Mouse (Mus musculus) embryonic fibroblast, embryonic 13.5 days (primary cell): Measurements from ENCODE around the gene Tmem189. TPM values are rescaled to one million over a fixed set of nuclear protein-coding genes. Genes with fewer than 3 reads are reported as not detected.

ENCODE experiments used
- H3K27ac ChIP-seq: 2 replicates; pipeline ENCODE4 v1.5.1; 2012; ENCODE audit warnings: low read length, control low read depth, inconsistent platforms; ENCODE audit not compliant: insufficient read depth
- H3K4me1 ChIP-seq: 2 replicates; pipeline ENCODE4 v1.6.1; 2011; ENCODE audit warnings: low read length; ENCODE audit not compliant: control insufficient read depth, insufficient read depth
- H3K4me3 ChIP-seq: 2 replicates; pipeline ENCODE4 v1.5.1; 2011; ENCODE audit warnings: mild to moderate bottlenecking, control low read depth, low read length; ENCODE audit not compliant: insufficient read depth
- CTCF ChIP-seq: IDR thresholded peaks from 2 replicates; pipeline ENCODE4 v1.5.1; 2011; ENCODE audit warnings: mild to moderate bottlenecking, control low read depth, low read length, moderate library complexity, borderline replicate concordance; ENCODE audit not compliant: insufficient read depth
- POLR2A ChIP-seq: IDR thresholded peaks from 2 replicates; pipeline ENCODE4 v1.6.1; 2011; ENCODE audit warnings: low read depth, mild to moderate bottlenecking, control low read depth, low read length, moderate library complexity
- polyA plus RNA-seq: library from polyadenylated mRNA; stranded (reverse); fragments of >200 nt; gene quantifications from 2 replicates; pipeline ENCODE4 v1.2.4, GENCODE M21; 2011; ENCODE audit warnings: low read depth; ENCODE audit not compliant: missing spikeins, insufficient read length

Tmem189 gene
- polyA plus RNA-seq, 1 experiment, result 31.3 TPM

DNA sequence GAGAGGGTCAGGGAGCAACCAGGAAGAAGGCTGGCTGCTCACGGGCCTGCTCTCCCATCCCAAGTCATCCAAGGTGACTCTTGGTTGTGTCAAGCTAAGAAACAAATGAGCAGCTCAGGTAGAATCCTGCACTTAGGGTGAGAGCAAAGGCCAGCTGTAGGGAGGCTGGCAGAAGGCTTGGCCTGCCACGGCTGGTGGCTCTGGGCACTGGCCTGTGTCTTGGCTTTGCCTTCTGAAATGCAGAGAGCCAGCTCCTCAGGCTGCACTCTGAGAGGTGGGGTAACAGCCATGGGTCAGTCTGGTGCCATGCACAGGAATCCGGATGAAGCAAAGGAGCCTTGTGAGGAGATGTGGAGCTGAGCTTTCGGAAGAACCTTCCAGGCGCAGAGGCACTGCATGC, 21.2 kb downstream of the Tmem189 start:
- TF ChIP-seq CTCF (no peak), POLR2A (no peak)
- H3K4me1 ChIP-seq, result no peaks in the 10 kb centered on the region
- no peak overlapping the region for H3K4me3 ChIP-seq
- no peak overlapping the region for H3K27ac ChIP-seq

GRCm38 (mm10) chr2:167665972-167666713, 23.5 kb downstream of the Tmem189 start:
- Histone ChIP-seq H3K27ac (no peak overlapping the region), H3K4me1 (no peaks in the 10 kb centered on the region), H3K4me3 (no peak overlapping the region)
- TF ChIP-seq CTCF (no peak), POLR2A (no peak)

GRCm38 (mm10) chr2:167662713-167663112, 26.9 kb downstream of the Tmem189 start:
- H3K4me3 ChIP-seq, result no peak overlapping the region

GRCm38 (mm10) chr2:167661270-167662203, 28.1 kb downstream of the Tmem189 start, which contains the start of gene Gm20431:
Gene Gm20431, minus strand, starts transcription at chr2:167661496.
- Histone ChIP-seq H3K4me1 (peaks cover 6% of the 10 kb centered on the region; the same call in 1 of the 2 replicates), H3K27ac (no peak within 1 kb of the TSS), H3K4me3 (peak within 1 kb of the TSS; percentile 92)
- no peak for TF ChIP-seq CTCF
- TF ChIP-seq POLR2A, result peak; percentile 93

More at GRCm38 (mm10) chr2:167662713-167663112, 26.9 kb downstream of the Tmem189 start:
- no peak for TF ChIP-seq CTCF
- no peak for TF ChIP-seq POLR2A
- peaks cover 6% of the 10 kb centered on the region; the same call in 1 of the 2 replicates for H3K4me1 ChIP-seq
- no peak overlapping the region for H3K27ac ChIP-seq

- no peak for TF ChIP-seq POLR2A
- no peak for TF ChIP-seq CTCF
- Histone ChIP-seq H3K4me3 (peak overlapping the region; percentile 92), H3K4me1 (peaks cover 6% of the 10 kb centered on the region; the same call in 1 of the 2 replicates), H3K27ac (no peak overlapping the region)
These were observed 29.0 kb downstream of the Tmem189 start for GRCm38 (mm10) chr2:167660611-167660971.

- Histone ChIP-seq H3K27ac (no peak overlapping the region), H3K4me3 (peak overlapping the region; percentile 92), H3K4me1 (peaks cover 6% of the 10 kb centered on the region; the same call in 1 of the 2 replicates)
- TF ChIP-seq POLR2A, result no peak
- no peak for TF ChIP-seq CTCF
These were observed 29.6 kb downstream of the Tmem189 start for GRCm38 (mm10) chr2:167659847-167660610.

DNA sequence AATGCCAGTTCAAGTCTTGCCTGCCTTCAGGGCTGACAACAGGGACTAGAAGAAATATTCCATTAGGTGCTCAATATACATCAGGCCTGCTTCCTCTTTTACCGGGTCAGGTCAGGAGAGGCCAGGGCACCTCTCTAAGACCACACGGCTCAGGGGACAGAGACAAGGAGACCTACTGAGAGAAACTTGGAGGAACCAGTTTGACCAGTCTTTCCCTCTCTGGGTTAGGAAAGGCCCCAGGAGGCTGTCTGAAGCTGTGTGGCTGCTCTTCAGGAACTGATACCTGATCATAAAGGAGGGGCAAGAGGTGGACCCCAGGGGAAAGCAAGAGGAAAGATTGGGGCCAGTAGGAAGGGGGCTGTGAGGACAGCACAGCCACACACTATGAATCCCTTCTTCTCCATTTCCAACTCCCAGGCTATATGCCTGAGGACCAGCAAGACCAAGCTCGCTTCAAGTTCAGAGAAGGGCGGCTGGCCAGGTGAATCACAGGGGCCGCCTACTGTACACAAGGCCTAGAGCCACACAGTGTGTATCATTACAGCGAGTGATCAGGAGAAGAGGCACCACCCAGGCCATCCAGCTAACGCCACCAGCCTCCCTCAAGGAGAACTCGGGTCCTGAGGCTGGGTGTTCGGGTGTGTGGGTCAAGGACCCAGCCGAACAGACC, 30.3 kb downstream of the Tmem189 start:
- H3K27ac ChIP-seq, result no peak overlapping the region
- peaks cover 6% of the 10 kb centered on the region; the same call in 1 of the 2 replicates for H3K4me1 ChIP-seq
- peak overlapping the region; percentile 92 for H3K4me3 ChIP-seq
- no peak for TF ChIP-seq POLR2A
- TF ChIP-seq CTCF, result no peak

- no peak overlapping the region for H3K27ac ChIP-seq
- no peak overlapping the region for H3K4me3 ChIP-seq
- no peak for TF ChIP-seq POLR2A
- TF ChIP-seq CTCF, result no peak
- H3K4me1 ChIP-seq, result peaks cover 6% of the 10 kb centered on the region; the same call in 1 of the 2 replicates
These were observed 30.9 kb downstream of the Tmem189 start for GRCm38 (mm10) chr2:167658712-167659111.

GRCm38 (mm10) chr2:167657973-167658372, 31.6 kb downstream of the Tmem189 start:
- Histone ChIP-seq H3K4me3 (no peak overlapping the region), H3K27ac (no peak overlapping the region), H3K4me1 (peaks cover 6% of the 10 kb centered on the region; the same call in 1 of the 2 replicates)
- TF ChIP-seq CTCF, result no peak
- TF ChIP-seq POLR2A, result no peak
